8 mouse cellular contexts compared by ENCODE assay signal in the genomic region with DNA sequence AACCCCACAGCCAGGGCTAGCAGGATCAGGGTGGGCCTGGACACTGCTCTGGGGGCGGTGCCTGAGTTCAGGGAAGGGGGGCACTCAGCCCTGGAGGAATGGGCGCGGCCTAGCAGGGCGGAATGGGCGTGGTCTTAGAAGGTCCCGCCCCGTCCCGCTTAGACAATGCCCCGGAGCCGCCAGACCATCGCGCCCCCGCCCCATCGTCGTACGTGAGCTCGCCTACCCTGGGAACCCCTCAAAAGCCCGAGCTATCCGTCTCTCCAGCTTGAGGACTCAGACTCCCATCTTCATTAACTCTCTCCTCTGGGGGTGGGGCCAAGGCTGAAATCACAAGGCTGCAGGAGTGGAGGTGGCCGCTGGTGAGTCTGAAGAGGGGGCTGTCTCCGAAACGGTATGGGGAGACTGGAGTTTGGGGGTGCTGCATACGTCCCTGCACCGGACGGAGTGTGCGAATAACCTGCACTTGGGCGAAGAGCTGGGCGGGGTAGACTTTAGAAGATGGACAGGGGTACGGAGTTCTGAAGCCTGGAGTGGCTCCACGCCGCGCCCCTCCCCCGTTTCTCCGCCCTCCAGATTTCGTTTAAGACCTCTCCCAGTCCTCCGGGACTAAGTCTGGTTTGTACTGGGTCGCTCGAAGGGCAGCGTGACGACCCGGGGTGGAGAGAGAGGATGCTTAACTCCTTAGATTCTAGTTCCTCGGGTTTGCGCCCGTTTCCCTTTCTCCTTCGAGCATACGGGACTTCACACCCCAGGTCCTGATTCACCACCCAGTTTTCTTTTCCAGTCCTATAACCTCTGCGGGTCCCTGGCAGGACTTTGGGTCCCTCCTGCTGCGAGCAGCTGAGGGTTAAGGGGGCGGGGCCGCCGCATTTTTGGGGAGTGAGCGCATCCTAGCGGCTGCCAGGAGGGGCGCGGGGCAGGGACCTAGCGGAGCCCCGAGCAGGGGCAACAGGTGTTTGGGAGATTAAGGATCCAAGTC. TPM values are rescaled to one million over a fixed set of nuclear protein-coding genes. Genes with fewer than 3 reads are reported as not detected.
DNase-seq lines count a peak whose midpoint lies in the region; ATAC-seq and TF ChIP-seq lines count a peak whose summit lies in the region.

A gene (plus strand): TSS at position 125 of the 982 bp plus-strand sequence.

- peak; percentile 63; the same call in 1 of the 2 replicates for ATAC-seq in cerebellum, adult (ENCODE audit: insufficient number of reproducible peaks, low FRiP score, low TSS enrichment)
- ATAC-seq in forebrain, embryonic 13.5 days, result peak; percentile 92
- ATAC-seq in heart, postnatal 0 days (ENCODE audit: insufficient read depth, low read depth), result peak; percentile 92
- peak; percentile 80 for ATAC-seq in neutrophil, adult 5-6 weeks (ENCODE audit: extremely low read depth, insufficient number of reproducible peaks, low FRiP score, poor library complexity, severe bottlenecking)

- H3K27ac ChIP-seq in forebrain, embryonic 13.5 days, result peak within 1 kb of the TSS; percentile 94
- peak within 1 kb of the TSS; percentile 87 for H3K27ac ChIP-seq in heart, postnatal 0 days (ENCODE audit: low read depth)

- under 1% methylated on average over 57 of the region's 57 CpGs for WGBS in forebrain, embryonic 13.5 days
- WGBS in heart, postnatal 0 days, result under 1% methylated on average over 55 of the region's 57 CpGs
- WGBS in lung, adult 2 months, result under 1% methylated on average over 57 of the region's 57 CpGs

- peak; percentile 80; the same call in 1 of the 2 replicates for TF ChIP-seq POLR2A in lung, adult 2 months (IDR thresholded peaks at IDR 0.05; ENCODE audit: borderline replicate concordance, extremely low read depth, low read depth, low read length)

- peaks cover 6% of the 10 kb centered on the region for H3K27me3 ChIP-seq in E14TG2a.4 (ENCODE audit: insufficient read depth, low read length)
- peaks cover 12% of the 10 kb centered on the region for H3K27me3 ChIP-seq in forebrain, embryonic 13.5 days
- peaks cover 6% of the 10 kb centered on the region; the same call in 1 of the 2 replicates for H3K27me3 ChIP-seq in heart, postnatal 0 days (ENCODE audit: control insufficient read depth, insufficient read depth, low read length)

- no peaks in the 10 kb centered on the region for H3K9me3 ChIP-seq in E14TG2a.4 (ENCODE audit: low read length)
- H3K9me3 ChIP-seq in forebrain, embryonic 13.5 days (replicated peaks), result no peaks in the 10 kb centered on the region
- no peaks in the 10 kb centered on the region for H3K9me3 ChIP-seq in heart, postnatal 0 days (replicated peaks; ENCODE audit: control insufficient read depth, low read length)

- peak within 1 kb of the TSS; percentile 91 for H3K4me2 ChIP-seq in forebrain, embryonic 13.5 days
- H3K4me2 ChIP-seq in heart, postnatal 0 days (ENCODE audit: low read depth, low read length), result peak within 1 kb of the TSS; percentile 75

- peak; percentile 35 for TF ChIP-seq CTCF in E14TG2a.4 (conservative IDR thresholded peaks at IDR 0.05; ENCODE audit: low read length)
- TF ChIP-seq CTCF in heart, postnatal 0 days (IDR thresholded peaks at IDR 0.05; ENCODE audit: low read depth), result peak; percentile 59
- peak; percentile 14; the same call in 1 of the 2 replicates for TF ChIP-seq CTCF in lung, adult 2 months (IDR thresholded peaks at IDR 0.05; ENCODE audit: insufficient read depth, low read length)

- peak within 1 kb of the TSS; percentile 90 for H3K9ac ChIP-seq in forebrain, embryonic 13.5 days
- peak within 1 kb of the TSS; percentile 71 for H3K9ac ChIP-seq in heart, postnatal 0 days (replicated peaks; ENCODE audit: low read depth, low read length)

- H3K36me3 ChIP-seq in E14TG2a.4 (ENCODE audit: insufficient read depth, low read length), result peaks cover 69% of the 10 kb centered on the region
- peaks cover 59% of the 10 kb centered on the region for H3K36me3 ChIP-seq in forebrain, embryonic 13.5 days (ENCODE audit: poor library complexity, severe bottlenecking)
- peaks cover 63% of the 10 kb centered on the region for H3K36me3 ChIP-seq in heart, postnatal 0 days (replicated peaks; ENCODE audit: control insufficient read depth, insufficient read depth, low read length)

- H3K4me3 ChIP-seq in E14TG2a.4 (replicated peaks; ENCODE audit: low read length), result peak within 1 kb of the TSS; percentile 92
- peak within 1 kb of the TSS; percentile 79 for H3K4me3 ChIP-seq in forebrain, embryonic 13.5 days
- H3K4me3 ChIP-seq in heart, postnatal 0 days (ENCODE audit: low read depth, low read length), result peak within 1 kb of the TSS; percentile 62
- H3K4me3 ChIP-seq in lung, adult 2 months (replicated peaks; ENCODE audit: extremely low read depth, low read depth, low read length), result peak within 1 kb of the TSS; percentile 97

- peak; percentile 23; the same call in 1 of the 2 replicates for TF ChIP-seq EP300 in heart, postnatal 0 days (IDR thresholded peaks at IDR 0.05; ENCODE audit: low read depth)

- H3K4me1 ChIP-seq in E14TG2a.4 (replicated peaks; ENCODE audit: low read depth, low read length), result peaks cover 72% of the 10 kb centered on the region
- peaks cover 32% of the 10 kb centered on the region for H3K4me1 ChIP-seq in forebrain, embryonic 13.5 days
- 0 out of 2 replicates have a peak, but pooled peaks cover 4% of the 10 kb centered on the region for H3K4me1 ChIP-seq in heart, postnatal 0 days (ENCODE audit: control insufficient read depth, insufficient read depth)
- peaks cover 16% of the 10 kb centered on the region for H3K4me1 ChIP-seq in lung, adult 2 months (ENCODE audit: control insufficient read depth, insufficient read depth, low read length)

- peak; percentile 91 for DNase-seq in heart, postnatal 0 days (ENCODE audit: low spot score)
- DNase-seq in kidney, postnatal 36 days, result peak; percentile 90 to 94
- peak; percentile 90 for DNase-seq in lung, adult 2 months
- peak; percentile 77 to 81 for DNase-seq in thymus, adult 18-20 months

RNA-seq across cellular contexts. Expression of the gene that starts here (rescaled TPM):
- 543 and 566 TPM in 2 replicates for polyA plus RNA-seq in forebrain, embryonic 13.5 days (2015; fragmentation: Nextera tagmentation; extraction: Ambion mirVana)
- total RNA-seq in heart, postnatal 0 days (2014; rRNA removed; ENCODE audit: low replicate concordance), result 97.1 and 114 TPM in 2 replicates
- 128 and 130 TPM in 2 replicates for polyA plus RNA-seq in heart, postnatal 0 days (2015; fragmentation: Nextera tagmentation; extraction: Ambion mirVana)
- polyA plus RNA-seq in lung, adult 2 months (2012; rRNA removed), result 137 and 141 TPM in 2 replicates
- 4.5 and 8.1 TPM in 2 replicates for total RNA-seq in neutrophil, adult 5-6 weeks (2017)

Comparison
In these comparisons a context has a peak if more than half of its experiments do, and no peak if none do; other contexts are left out.
1. Peak in every context shown above with its lines: DNase-seq, ATAC-seq, H3K4me3 ChIP-seq and H3K27ac ChIP-seq.
2. RNA of the gene that starts here (total RNA-seq): 97.1 to 114 TPM in heart, postnatal 0 days; 4.5 to 8.1 TPM in neutrophil, adult 5-6 weeks; every median in the first group is over 10 times any median in the second.